Mouse (Mus musculus) kidney, adult 18-20 months (tissue): ENCODE data around the gene Alk.

ENCODE experiments used
- DNase-seq: peaks from one replicate; pipeline ENCODE4 v3.0.0; 2021

The Alk gene

DNA sequence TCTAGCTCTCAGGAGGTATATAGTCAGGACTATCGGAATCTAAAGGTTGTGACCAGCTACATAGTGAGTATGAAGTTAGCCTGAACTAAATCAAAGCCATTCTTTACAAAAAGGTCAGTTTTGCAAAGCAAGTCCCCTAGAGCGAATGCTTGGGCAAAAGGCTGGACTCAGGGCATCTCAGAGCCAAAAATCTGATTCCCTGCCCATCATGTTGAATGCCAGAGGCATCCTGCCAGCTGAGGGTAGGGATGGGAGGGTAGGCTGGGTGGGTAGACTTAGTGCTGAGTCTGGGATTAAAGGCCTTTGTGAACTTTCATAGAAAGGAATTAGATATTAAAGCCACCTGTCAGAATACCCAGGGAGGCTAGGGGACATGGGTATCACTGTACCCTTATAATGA is 594.6 kb downstream of the Alk start:
- no peak for DNase-seq

DNA sequence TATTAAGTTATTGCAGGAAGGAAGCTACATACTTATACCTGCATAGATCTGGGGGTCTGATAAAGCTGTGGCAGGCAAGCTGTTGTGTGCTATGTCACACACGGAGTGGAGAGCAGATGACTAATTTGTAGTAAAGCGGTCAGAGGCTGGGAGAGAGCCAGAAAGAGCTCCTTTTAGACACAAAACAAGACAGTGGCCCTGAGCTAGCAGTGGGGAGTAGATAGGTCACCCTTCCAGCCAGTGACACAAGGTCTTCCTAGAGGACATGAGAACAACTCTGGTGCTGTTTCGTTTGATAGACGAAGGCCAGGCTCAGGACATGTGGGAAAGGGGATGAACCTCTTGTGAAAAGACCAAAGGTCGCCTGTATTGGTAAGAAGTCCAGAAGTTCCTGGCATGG is 596.0 kb downstream of the Alk start:
- no peak for DNase-seq

DNA sequence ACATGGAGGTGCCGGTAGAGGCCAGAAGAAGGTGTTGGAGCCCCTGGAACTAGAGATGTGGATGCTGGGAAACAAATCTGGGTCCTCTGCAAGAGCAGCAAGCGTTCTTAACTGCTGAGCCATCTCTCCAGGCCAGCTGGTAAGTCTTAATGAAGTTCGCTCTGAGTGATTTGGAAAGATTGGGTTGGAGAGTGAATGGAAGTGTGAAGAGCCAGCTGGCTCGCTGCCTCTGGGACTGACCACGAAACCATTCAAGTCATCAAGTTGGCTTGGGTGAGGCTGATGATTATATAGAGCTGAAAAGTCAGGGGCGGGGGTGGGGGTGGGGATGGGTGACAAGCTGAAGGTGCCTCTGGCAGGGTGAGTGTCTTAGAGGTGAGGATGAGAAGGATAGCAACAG is 599.1 kb downstream of the Alk start:
- no peak for DNase-seq

DNA sequence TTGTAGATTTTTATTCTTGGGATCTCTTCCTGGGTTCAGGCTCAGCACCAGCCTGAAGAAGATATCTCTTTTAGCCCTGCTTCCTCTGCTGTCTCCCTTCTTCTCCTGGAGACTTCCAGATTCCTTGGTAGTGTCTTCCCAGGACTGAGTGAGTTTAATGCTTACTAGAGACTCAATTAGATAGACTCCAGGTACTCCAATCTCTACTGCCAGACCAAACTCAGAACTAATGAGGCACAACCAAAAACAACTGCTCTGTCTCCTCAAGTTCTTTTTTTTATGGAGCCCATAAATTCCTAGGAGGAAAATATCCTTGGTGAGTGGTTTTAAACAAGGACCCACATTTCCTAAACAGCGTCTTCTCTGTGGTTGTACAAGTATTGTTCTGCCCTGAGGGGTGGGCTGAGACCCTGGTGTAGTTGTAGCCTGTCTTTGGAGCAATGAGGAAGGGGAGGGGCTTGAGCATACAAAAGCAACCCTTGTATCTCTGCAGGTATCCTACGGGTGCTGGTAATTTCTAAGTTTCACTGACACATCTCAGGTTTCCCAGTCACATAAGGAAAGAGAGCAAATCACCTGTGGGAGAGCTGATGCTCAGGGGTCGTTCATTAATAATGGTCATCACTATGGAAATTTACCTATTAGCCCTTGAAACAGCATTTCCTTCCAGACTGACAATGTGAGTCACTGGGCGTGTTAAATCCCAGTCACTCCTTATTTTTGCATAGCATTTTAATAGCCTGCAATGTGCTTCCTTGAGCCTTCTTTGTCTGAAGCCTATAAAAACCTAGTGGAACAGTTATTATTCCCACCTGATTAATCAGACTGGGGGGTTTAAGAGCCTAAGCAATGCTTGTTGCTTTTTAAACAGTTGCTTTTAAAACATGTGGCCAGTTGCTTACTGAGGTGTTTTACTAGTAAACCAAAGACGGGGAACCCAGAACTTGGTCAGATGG is 604.6 kb downstream of the Alk start:
- DNase-seq = no peak

DNA sequence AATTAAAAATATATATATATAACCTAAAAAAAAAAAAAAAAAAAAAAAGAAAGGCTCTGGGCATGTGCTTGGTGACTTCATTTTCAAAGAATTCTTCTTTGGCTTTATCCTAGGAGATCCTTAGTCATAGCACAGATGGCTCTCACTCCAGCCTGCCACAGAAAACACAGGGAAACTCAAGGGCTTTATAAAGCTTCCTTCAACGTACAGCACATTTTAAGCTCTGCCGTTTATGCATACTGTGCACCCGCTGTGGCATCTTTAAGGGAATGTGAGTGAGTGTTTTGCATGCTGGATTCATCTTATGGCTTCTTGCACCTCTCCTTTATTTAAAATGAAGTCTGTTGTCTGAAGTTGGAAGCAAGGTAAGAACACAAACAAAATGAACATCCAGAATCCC is 606.7 kb downstream of the Alk start:
- no peak for DNase-seq

DNA sequence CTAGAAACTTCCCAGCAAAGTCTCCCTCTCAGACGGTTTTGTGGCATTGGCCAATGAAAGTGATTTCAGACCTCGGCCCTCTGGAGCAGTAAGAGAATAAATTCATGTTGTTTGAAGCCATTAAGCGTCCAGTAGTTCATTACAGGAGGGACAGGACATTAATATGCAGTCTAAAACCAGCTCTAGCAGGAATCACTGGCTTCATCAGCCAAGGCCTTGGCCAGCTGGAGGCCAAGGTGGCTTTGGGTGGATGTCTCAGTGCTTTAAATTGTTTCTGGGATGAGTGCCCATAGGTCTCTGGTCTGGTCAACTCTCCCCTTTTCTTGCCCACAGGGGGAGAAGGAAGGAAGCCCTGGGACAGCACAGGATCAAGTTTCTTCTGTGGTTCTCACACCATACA is 608.9 kb downstream of the Alk start:
- no peak for DNase-seq

DNA sequence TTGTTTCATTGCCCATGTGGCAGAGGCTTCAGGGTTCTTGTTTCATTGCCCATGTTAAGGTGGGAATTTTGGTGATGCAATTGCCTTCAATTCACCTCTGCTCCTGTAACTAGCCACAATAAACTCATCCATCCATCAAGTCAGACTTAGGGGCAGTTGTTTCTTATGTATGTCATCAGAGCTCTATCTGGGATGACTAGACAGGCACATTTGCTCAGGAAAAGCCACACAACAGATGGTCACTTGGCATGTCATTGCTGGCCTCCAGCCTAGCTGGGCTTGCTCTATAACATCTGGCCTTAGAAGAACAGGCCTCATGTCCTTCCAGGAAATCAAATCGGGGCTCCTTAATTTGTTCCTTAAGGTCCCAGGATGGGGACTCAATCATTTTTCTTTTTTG is 610.3 kb downstream of the Alk start:
- DNase-seq = no peak

DNA sequence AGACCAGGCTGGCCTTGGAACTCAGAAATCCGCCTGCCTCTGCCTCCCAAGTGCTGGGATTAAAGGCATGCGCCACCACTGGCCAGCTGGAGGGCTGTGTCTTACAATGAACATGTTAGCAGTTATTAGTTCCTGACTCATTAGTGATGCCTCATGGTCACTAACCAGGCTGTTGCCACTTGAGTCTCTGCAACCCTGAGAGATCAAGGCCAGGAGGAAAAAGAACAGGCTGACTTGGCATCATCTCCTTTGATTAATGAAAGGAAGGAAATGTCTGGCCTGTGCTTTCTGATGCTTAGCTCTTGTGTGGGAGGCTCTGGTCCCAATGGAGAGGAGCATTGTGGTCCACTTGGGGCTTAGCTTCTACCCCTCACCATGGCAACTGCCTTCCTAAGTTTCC is 611.4 kb downstream of the Alk start:
- DNase-seq = no peak

DNA sequence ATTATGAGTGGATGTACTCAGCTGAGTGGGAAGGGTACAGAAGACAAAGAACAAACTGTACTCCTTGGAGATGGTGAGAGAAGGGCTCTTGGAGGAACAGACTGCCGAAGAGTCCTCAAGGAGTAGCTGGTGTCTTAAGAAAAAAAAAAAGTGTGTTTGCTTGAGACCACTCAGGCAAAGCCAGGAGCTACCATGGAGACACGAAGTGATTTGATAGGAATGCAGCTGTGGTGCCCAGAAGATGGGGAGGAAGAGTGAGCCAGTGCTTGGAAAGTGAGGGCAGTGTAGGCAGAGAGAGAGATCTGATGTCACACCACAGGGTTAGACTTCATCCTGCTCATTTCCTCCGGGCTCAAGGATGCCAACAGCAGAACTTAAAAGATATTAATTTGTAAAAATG is 613.2 kb downstream of the Alk start:
- DNase-seq = no peak

DNA sequence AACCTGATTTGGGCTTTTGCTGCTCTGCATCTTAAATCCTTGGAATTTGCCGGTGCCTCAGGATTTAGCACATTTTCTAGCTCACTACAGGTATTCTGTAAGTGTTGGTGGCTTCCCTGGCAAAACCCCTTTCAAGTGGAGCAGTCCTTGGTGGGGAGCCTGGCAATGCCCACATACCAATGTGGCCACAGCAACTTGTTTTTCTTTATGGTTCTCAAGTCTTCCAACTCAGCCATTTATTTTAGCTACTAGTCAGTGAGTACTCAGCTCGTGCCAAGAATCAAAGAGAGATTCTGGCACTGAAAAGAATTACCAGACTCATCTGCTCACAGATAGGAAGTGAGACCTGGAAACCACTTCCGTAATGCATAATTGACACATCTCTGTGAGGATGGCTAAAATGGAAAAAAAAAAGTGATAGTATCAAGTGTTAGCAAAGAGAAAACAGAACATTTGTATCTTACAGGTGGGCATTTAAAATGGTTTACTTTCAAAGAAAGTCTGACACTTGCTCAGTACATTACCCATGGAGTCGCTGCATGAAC is 614.2 kb downstream of the Alk start:
- no peak for DNase-seq

DNA sequence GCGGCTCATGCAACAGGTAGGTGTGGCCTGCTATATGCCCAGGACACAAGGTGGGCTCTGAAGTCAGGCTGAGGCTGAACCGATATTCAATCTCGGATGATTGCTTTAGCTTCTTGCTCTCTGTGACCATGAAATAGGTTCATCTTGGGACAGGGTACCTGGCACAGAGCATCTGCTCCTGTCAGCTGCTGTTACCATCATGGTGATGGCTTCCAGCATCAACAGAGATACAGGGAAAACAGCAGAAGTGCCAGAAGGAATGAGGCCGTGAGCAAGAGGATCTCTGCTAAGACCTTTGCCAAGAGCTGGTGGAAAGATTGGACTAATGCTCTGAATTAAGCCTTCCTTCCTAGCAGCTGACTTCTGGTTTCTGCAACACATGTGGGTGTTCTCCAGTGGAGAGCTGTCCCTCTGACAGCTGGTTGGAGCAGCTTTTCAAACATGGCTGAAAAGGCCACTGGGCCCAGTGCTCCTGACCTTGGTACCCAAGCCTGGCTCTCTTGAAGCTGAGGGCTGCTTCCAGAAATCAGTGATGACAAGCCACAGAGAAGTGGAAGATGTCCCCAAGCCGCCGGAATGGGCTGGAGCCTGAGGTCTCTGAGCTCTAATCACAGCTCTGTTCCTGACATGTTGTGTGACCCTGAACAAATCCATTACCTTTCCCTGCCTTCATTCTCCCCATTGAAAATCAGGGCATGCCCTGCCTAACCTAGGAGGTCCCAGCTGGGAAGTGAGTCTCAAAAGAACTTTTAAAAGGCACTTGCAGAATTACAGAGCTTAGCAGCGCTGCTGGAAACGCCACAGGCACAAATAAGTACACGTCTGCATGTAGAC is 615.5 kb downstream of the Alk start:
- DNase-seq = no peak

DNA sequence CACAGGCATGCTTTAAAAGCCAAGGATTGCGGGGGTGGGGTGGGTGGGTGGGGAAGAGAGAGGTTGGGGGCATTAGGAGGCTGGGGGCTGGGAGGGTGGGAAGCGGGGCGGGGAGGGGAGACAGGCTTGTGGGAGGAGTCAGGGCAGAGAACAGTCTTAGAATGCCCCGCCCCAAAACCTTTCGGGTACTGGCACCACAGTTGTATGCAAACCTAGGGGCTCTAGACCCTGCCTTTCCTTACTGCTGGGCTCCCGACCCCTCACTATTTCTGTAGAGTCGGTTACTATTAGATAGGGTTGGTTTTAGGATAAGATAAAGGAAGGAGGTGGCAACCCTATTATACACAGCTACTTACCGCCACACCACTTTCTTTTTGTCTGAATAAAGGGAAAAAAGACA is 617.4 kb downstream of the Alk start:
- DNase-seq = no peak

DNA sequence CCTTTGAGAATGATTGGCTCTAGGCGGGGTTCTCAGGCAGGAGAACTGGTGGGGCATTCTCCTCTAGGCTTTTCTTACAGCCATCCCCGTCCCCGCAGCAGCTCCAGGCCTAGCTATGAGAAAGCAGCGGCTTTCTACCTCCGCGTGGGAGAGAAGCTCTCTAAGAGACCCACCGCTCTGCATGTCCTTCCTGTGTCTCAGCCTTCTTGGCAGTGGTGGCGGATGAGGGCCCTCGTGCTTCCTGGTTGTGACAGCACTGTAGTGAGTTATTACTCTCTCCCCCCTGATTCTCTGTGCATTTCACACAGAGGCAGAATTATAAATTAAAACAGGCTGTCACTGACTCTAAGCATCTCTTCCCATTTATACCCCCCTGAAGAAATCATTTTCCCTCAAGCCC is 618.0 kb downstream of the Alk start:
- DNase-seq = peak; percentile 23

DNA sequence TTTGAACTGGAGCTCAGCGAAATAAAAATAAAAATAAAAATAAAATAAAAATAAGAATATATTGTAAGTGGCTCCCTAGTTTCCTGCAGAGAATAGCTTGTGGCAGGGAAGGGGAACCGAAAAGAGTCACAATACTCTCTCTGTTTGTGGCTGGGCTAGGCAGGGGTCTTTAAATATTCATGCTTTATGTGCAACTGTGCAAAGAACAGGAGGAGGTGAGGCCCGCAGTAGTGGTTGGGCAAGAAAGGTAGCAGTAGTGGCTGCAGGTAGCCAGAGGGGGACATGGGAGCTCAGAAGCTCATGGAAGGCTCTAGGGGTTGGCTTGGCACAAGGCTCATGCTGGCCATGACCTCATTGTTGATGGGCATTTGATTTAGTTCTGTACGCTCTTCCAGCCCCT is 623.2 kb downstream of the Alk start:
- no peak for DNase-seq

DNA sequence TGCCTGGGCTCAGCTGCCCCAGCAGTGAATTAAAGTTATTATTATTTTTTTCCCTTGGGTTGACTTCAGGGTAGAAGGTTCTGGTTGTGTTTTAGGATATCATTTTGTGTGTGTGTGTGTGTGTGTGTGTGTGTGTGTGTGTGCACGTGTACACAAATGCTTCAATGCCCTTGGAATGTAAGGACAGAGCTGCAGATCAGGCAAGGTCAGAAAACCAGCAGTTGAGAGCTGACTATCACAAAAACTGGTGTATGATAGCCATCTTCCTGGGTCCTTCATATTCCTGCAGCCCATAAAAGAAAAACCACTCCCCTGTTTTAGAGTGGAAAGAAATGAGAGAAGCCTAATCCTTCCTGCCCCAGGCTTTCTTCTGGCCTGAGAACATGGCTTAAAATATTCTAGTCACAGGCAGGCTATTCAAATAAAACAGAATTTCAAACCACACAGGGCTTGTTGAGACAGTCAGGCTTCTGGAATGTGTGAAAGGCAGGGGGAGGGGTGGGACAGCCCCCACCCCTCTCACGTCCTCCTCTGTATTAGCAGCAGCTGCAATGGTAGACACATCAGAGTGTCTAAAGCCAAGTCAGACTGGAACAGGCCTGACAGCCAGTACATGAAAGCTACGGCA is 623.8 kb downstream of the Alk start:
- DNase-seq = peak; percentile 9

DNA sequence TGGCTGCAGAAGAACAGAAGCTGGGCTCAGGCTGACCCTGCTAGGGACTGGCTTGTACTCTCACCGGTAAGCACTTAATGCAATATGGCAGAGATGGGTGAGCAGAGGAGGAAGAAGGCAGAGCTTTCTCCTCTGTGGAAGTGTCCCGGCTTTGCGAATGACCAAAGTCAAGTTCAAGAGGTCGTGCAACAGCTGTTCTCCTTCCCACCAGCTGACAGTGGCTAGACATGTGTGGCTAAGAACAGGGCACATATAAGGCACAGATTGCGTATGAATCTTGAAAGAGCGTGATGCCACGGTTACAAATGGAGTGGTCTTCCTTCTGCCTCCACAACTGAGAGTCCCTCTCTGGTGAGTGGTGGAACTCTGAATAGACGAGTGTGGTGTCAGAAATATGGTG is 625.3 kb downstream of the Alk start:
- no peak for DNase-seq

DNA sequence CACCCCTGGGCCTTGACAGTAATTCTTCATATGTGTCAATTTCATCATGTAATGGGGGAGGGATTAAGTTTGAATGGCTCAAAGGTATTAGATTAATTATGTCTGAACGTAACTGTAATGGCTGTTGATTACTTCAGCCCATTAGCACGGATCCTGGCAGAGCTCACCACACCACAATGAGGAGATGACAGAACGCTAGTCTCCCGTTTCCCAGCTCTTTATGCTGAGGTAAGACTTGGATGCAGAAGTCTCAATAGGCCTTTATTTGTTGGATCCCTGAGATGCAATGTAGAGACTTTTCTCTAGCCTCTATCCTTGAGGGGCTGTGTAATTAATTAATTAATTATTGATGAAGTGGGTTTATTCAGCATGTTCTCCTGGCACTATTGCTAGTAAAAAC is 627.8 kb downstream of the Alk start:
- DNase-seq = no peak

DNA sequence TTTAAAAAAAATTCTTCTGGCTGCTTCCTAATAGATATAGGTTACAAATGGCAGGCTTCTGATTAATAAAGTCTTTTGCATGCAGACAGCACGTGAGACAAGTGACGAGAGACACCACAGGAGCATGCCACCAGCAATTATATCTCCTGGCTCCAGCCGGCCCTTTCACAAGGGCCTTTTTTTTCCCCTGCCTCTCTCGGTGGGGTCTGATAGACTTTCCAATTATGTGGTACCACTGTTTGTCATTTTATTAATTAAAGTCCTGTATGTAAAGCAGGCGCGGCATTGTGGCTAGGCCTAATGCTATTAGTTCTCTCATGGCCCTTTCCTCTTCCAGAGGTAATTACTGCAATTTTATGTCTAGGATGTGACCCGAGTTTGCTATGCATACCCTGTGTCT is 630.7 kb downstream of the Alk start:
- no peak for DNase-seq

DNA sequence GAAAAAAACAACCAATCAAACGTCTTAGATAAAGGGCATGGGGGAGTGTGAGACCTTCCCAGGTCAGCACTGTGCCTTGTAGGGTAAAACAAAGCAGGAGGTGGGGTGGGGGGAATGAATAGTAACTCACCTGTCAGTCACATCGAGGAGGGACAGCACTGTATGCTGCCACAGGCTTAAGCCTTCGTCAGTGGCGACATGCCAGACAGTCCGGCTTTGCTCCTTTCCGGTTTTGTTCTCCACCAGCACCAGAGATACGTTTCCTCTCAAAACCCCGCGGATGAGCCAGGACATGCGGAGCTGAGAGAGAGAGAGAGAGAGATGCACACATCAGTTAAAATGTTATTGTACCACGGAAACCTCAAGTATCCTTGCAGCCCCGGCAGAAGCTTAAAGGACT is 637.1 kb downstream of the Alk start:
- no peak for DNase-seq

DNA sequence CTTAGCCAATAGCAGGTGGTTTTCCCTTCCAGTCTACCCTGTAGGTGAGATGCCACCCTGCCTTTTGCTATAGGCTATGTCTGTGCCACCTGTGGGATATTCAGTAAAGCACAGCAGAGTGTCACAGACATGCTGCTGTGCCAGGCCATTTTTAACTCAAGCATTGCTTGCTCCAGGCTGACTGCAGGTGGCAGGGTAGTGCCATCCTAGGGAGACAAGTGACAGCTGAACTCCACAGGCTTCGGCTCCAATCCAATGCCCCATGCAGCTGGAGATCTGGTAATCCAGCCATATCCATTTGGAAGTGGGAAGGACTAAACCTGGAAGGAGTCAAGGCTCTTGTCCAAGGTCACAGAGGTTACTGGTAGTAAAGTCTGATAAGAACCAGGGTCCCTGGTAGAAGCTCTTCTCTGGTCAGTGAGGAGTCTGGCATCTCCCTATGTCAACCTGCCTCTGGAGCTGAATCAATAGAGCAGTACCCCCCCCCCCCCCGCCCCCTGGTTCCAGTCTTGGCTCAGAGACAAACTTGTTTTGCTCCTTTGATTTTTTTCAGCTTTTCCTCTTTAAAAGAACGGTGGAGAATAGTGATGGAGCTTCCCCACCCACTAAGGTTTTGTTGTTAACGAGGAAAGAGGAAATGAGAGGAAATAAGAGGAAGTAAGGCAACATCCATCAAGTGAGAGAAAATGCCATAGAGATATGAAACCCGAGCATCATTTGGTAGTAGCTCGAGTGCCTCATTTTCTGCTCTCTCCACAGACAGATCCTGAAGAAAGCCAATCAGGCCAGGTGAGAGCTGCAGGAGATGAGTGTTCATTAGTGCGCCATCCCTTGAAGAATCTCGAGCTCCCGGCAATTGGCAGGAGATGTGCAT is 638.5 kb downstream of the Alk start:
- peak; percentile 71 for DNase-seq

DNA sequence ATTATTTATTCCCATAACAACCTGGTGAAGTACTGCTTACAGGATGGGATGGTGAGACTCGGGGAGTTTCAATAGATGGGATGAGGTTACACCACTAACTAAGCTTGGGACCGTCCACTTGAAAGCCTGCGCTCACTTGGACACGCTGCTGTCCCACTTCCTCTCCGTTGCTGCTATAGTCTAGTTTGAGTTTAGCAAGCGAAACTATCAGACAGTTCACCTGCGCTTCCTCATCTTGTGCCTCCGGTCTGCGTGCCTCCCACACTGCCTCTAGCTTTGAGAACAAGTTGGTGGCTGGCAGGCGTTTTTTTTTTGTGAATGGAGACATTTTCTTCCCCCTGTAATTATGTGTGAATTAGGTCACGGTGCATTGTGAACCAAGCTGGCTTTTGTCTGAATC is 639.8 kb downstream of the Alk start:
- DNase-seq = no peak

DNA sequence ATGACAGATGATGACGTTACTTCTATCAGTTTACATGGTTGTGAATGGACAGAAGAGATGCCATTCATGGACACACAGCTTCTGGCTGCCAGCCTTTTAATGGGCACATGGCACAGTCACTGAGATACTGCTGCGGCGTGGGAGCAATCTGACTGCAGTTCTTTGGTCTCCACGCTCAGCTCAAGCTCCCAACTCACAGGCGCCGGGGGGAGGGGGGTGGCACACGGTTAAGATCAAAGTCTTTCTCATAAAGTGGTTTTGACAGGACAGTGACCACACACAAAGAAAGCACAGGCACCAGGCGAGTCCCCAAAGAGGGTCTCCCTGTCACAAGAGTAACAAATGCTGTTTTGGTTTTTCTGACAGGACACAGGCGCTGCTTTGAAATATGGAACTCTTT is 641.7 kb downstream of the Alk start:
- DNase-seq = no peak
